Mouse (Mus musculus) kidney, postnatal 14 days (tissue): ENCODE data around the gene Lin54.
A peak's percentile ranks its signal among the peaks of the same experiment; 100 is the strongest.

ENCODE experiments used
- DNase-seq: peaks from one replicate; pipeline ENCODE4 v3.0.0; 2022; ENCODE audit warnings: mixed read lengths

Gene Lin54

GRCm38 (mm10) chr5:100500458-100500961 lies at the start of gene Lin54:
Gene Lin54, minus strand, starts transcription at chr5:100500639.
- peak; percentile 93 for DNase-seq

GRCm38 (mm10) chr5:100550151-100550550 lies 49.7 kb upstream of the Lin54 start:
- DNase-seq: no peak

DNA sequence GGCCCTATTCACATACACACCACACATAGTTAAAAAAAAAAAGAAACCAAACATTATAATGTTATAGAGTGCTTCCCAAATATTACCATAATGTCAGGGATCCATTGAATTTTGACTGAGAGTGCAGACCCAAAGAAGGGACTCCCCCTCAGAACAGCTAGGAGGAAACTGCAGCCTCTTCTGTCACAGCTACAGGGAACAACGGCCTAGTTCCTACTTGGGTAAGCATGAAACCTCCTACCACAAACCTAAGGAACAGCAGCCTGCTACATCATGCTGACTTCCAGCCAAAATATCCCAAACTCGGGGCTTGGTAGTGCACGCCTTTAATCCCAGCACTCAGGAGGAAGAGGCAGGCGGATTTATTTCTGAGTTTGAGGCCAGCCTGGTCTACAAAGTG lies 48.9 kb upstream of the Lin54 start:
- DNase-seq: no peak

DNA sequence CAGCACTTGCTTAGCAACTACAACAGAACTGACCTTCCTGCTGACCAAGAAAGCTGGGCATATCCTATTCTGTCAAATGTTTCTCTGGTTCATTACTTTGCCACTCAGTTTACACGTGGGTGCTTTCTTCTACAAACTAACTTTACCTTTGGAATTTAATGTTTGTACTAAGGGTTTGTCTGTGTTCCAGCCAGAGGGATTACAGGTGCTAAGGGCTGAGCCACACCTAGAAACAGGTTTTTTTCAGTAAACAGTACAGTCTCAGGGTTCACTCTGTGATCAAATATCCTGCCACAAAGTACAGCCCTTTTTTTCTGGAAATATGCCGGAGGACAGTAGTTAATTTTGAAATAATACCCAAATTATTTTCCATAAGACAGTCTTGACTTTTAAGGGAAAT lies 47.8 kb upstream of the Lin54 start:
- no peak for DNase-seq

DNA sequence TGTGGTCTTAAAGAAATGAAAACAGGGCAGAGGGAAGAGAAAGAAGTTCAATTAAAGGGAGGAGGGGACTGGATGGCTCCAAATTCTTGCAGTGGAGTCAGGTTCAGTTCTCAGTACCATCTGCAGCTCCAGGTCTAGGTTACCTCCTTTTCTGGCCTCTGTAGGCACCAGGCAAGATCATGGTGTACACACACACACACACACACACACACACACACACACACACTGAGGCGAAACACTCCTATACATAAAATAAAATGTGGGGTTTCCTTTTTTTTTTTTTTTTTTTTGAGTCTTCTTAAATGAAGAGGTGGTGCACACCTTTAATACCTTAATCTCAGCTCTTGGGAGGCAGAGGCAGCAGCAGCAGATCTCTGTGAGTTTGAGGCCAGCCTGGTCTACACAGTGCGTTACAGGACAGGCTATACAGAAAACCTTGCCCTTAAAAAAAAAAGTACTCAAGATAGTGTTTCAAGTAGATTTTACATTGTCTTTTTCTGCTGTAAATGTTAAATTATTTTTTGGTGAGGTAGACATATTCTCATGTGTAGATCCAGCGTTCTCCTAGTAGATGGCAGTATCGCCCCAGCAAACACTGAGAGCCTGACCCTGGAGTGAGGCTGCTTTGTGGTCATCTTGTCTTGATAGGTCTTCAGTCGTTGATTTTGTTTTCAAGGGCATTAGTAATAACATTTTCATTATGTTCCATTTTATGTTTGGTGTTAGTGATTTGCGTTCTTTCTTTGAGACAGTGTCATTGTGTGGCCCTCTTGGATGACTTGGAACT lies 46.0 kb upstream of the Lin54 start:
- DNase-seq: peak; percentile 33

- peak; percentile 53 for DNase-seq
These were observed 36.2 kb upstream of the Lin54 start for GRCm38 (mm10) chr5:100536638-100537037.

GRCm38 (mm10) chr5:100535826-100536225 lies 35.4 kb upstream of the Lin54 start:
- no peak for DNase-seq

DNA sequence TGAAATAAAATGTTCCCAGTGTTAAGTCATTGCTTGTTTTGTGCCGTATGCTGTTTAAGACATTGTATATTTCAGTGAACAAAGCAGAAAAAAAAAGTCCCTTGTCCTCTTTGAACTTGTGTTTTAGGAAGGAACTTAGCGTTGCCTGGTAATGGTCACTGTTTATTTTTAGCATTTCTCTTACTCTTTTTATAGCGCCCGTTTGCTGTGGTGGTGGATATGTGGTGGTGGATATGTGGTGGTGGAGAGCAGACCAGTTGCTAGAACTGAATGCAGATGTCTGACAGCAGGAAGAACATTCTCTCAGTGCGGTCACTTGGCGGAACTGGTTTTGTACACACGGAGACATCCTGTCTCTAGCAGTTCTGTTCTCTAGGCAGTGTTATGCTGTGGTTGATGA lies 25.7 kb upstream of the Lin54 start:
- DNase-seq: peak; percentile 24

DNA sequence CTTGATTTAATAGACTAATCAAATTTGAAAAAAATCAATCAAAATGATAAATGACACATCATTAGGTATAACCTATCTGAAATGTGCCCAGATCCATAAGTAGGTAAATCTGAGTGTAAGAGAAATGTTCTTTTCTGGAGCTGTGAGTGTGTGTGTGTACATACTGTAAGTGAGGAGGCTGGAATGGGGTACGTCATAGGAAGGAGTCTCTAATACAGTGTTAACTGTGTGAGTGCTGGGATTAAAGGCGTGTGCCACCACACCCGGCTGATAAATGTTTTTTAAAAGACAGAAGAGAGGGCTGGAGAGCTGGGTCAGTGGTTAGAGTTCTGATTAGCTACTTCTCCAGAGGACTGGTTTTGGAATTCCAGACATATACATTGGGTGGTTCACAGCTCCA lies 25.2 kb upstream of the Lin54 start:
- DNase-seq: no peak

GRCm38 (mm10) chr5:100524921-100525320 lies 24.5 kb upstream of the Lin54 start:
- no peak for DNase-seq

- DNase-seq: no peak
These were observed 22.9 kb upstream of the Lin54 start for GRCm38 (mm10) chr5:100523331-100523730.

DNA sequence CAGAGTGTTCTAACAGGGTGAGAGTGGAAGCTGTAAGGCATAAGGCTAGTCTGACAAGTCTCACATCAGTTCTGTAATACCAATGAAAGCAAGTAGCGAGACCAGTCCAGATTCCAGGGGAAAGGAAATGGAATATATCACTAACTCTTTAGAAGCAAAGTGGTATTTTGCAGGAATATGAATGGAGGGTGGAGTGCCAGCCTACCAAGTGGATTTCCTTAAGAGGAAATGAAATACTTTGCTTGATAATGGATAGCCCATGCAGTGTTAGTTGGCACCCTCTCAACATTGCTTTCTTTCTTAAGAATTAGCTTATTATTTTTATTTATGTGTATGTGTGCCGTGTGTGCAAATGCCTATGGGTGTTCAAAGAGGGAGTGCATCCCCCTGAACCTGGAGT lies 19.8 kb upstream of the Lin54 start:
- no peak for DNase-seq

DNA sequence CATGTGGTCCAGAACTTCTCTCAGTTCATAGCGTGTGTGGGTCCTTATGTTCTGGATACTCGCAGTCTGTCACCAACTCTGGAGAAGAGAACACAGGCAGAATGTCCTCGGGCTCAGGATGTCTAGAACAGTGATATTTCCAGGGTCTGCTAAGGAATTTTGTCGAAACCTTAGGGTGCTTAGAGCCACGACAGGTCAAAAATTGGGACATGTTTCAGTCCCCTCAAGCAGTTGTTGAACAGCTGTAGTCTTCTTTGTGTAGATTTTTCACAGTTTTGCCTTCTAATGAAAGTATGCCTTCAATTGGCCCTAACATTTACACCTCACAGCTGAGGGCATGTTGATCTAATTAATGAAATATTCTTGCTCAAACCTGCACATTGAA lies 18.6 kb upstream of the Lin54 start:
- DNase-seq: no peak

GRCm38 (mm10) chr5:100518049-100519026 lies 17.9 kb upstream of the Lin54 start, which contains the start of gene Cops4:
Gene Cops4, plus strand, starts transcription at chr5:100518309.
- DNase-seq: peak; percentile 99

- DNase-seq: no peak
These were observed 12.1 kb upstream of the Lin54 start for GRCm38 (mm10) chr5:100512576-100512975.

DNA sequence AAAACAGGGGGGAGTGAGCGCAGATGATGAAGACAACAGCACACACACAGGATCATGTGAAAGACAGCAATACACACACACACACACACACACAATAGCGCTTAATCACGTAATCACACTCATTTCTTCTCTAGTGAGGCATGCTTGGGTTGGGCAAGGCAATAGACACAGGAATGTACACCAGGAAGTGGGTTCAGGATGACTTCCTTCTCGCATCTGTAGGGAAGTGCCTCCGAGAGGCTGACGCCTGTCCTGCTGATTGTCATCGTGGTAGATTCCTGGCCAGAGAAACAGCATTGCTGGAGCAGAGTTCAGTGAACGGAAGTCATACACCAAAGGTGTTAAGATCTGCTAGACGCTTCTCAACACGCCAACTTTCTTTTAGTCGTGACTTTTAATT lies 8.8 kb upstream of the Lin54 start:
- no peak for DNase-seq

- DNase-seq: no peak
These were observed 828 bp upstream of the Lin54 start for GRCm38 (mm10) chr5:100501267-100501666.

GRCm38 (mm10) chr5:100499831-100500304 lies 571 bp downstream of the Lin54 start:
- DNase-seq: peak; percentile 38

DNA sequence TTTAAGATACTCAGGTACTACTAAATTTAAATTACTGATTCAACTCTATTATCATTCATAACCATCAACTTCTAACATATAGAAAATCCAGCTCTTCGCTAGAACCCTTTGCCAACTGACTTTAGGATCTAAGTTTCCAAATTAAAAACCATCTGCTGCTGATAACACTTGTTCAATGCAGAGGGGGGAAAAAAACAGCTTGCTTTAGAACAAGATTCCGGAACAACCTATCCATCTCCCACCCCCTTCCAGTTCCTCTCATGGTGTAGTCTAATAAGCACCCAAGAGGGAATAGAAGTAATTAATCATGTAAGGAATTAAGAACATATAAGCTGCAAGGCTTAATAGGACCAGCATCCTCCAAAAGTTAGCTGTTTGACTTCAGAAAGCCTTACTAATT lies 1.2 kb downstream of the Lin54 start:
- DNase-seq: no peak

- DNase-seq: peak; percentile 89
These were observed 1.8 kb downstream of the Lin54 start for GRCm38 (mm10) chr5:100498436-100499180.

- peak; percentile 12 for DNase-seq
These were observed 8.7 kb downstream of the Lin54 start for GRCm38 (mm10) chr5:100491704-100492103.

- DNase-seq: no peak
These were observed 11.1 kb downstream of the Lin54 start for GRCm38 (mm10) chr5:100489340-100489739.

- no peak for DNase-seq
These were observed 12.2 kb downstream of the Lin54 start for GRCm38 (mm10) chr5:100488231-100488630.
